Mouse (Mus musculus) liver, embryonic 15.5 days (tissue): Measurements from ENCODE around the gene Tesc. TPM values are rescaled to one million over a fixed set of nuclear protein-coding genes. Genes with fewer than 3 reads are reported as not detected.

ENCODE experiments used
- ATAC-seq: fragments of 200-750 bp; cut with Nextera tagmentation; 2 replicates; pipeline ENCODE4 v1.8.0; 2017; ENCODE audit warnings: moderate number of reproducible peaks, mild to moderate bottlenecking, moderate library complexity; ENCODE audit not compliant: insufficient read depth
- H3K27ac ChIP-seq: fragments of 300-500 bp; sonication (generic); replicated peaks from 2 replicates; pipeline ENCODE4 v1.5.1; 2015; ENCODE audit warnings: mild to moderate bottlenecking, inconsistent platforms
- H3K27me3 ChIP-seq: fragments of 300-500 bp; sonication (generic); 2 replicates; pipeline ENCODE4 v1.6.1; 2015; ENCODE audit warnings: mild to moderate bottlenecking, inconsistent platforms
- H3K36me3 ChIP-seq: fragments of 300-500 bp; sonication (generic); replicated peaks from 2 replicates; pipeline ENCODE4 v1.6.1; 2015; ENCODE audit warnings: moderate library complexity, mild to moderate bottlenecking, inconsistent platforms
- H3K4me1 ChIP-seq: fragments of 300-500 bp; sonication (generic); replicated peaks from 2 replicates; pipeline ENCODE4 v1.6.1; 2015; ENCODE audit warnings: inconsistent platforms
- H3K4me2 ChIP-seq: fragments of 300-500 bp; sonication (generic); 2 replicates; pipeline ENCODE4 v1.6.1; 2015; ENCODE audit warnings: moderate library complexity, mild to moderate bottlenecking, inconsistent platforms
- H3K4me3 ChIP-seq: fragments of 300-500 bp; sonication (generic); replicated peaks from 2 replicates; pipeline ENCODE4 v1.5.1; 2015; ENCODE audit warnings: mild to moderate bottlenecking, inconsistent platforms
- H3K9ac ChIP-seq: fragments of 300-500 bp; sonication (generic); 2 replicates; pipeline ENCODE4 v1.6.1; 2015; ENCODE audit warnings: moderate library complexity, mild to moderate bottlenecking, inconsistent platforms
- H3K9me3 ChIP-seq: fragments of 300-500 bp; sonication (generic); replicated peaks from 2 replicates; pipeline ENCODE4 v1.6.1; 2016; ENCODE audit warnings: inconsistent platforms
- WGBS: fragments of 180-500 bp; shearing (Covaris S2); methylation state at CpG from one replicate; pipeline ENCODE4 v1.1.7; 2015; ENCODE audit warnings: mixed read lengths; ENCODE audit not compliant: insufficient replicate concordance; 5-methylcytosine and 5-hydroxymethylcytosine counted together
- polyA plus RNA-seq: library from polyadenylated mRNA; unstranded; fragments of >200 nt; fragmentation: Nextera tagmentation; extraction: Ambion mirVana; gene quantifications from 2 replicates; pipeline ENCODE4 v1.2.1, GENCODE M21; 2015

The Tesc gene
- polyA plus RNA-seq, 1 experiment from 2014 or later: 1.6 TPM

- no peak for ATAC-seq
- H3K36me3 ChIP-seq: no peaks in the 10 kb centered on the region
- no peak overlapping the region for H3K9ac ChIP-seq
- no peak overlapping the region for H3K4me2 ChIP-seq
- H3K27ac ChIP-seq: no peak overlapping the region
- WGBS: 25% methylated on average over 12 of the region's 12 CpGs
- H3K27me3 ChIP-seq: peaks cover 3% of the 10 kb centered on the region
- no peak overlapping the region for H3K4me3 ChIP-seq
- no peaks in the 10 kb centered on the region for H3K4me1 ChIP-seq
- H3K9me3 ChIP-seq: no peaks in the 10 kb centered on the region
Measured at GRCm38 (mm10) chr5:118015028-118015427, 12.5 kb upstream of the Tesc start.

GRCm38 (mm10) chr5:118015669-118016068 lies 11.9 kb upstream of the Tesc start:
- H3K4me3 ChIP-seq: no peak overlapping the region
- no peaks in the 10 kb centered on the region for H3K9me3 ChIP-seq
- H3K27ac ChIP-seq: no peak overlapping the region
- no peak overlapping the region for H3K4me2 ChIP-seq
- H3K4me1 ChIP-seq: no peaks in the 10 kb centered on the region
- ATAC-seq: no peak
- peaks cover 3% of the 10 kb centered on the region for H3K27me3 ChIP-seq
- H3K36me3 ChIP-seq: no peaks in the 10 kb centered on the region
- H3K9ac ChIP-seq: no peak overlapping the region
- 72% methylated on average over 2 of the region's 2 CpGs for WGBS

- Histone ChIP-seq H3K4me1 (no peaks in the 10 kb centered on the region), H3K36me3 (no peaks in the 10 kb centered on the region), H3K4me3 (no peak overlapping the region), H3K27ac (no peak overlapping the region), H3K27me3 (peaks cover 3% of the 10 kb centered on the region), H3K4me2 (no peak overlapping the region), H3K9ac (no peak overlapping the region), H3K9me3 (no peaks in the 10 kb centered on the region)
- ATAC-seq: no peak
- WGBS: 50% methylated on average over 5 of the region's 5 CpGs
Measured at GRCm38 (mm10) chr5:118017527-118017926, 10.0 kb upstream of the Tesc start.

GRCm38 (mm10) chr5:118019905-118020304 lies 7.6 kb upstream of the Tesc start:
- H3K9me3 ChIP-seq: no peaks in the 10 kb centered on the region
- no peak overlapping the region for H3K9ac ChIP-seq
- no peak overlapping the region for H3K4me3 ChIP-seq
- H3K27me3 ChIP-seq: peaks cover 5% of the 10 kb centered on the region
- no peaks in the 10 kb centered on the region for H3K36me3 ChIP-seq
- H3K4me2 ChIP-seq: no peak overlapping the region
- WGBS: 52% methylated on average over 11 of the region's 11 CpGs
- no peaks in the 10 kb centered on the region for H3K4me1 ChIP-seq
- no peak for ATAC-seq
- no peak overlapping the region for H3K27ac ChIP-seq

GRCm38 (mm10) chr5:118023053-118023452 lies 4.5 kb upstream of the Tesc start:
- no peak overlapping the region for H3K27ac ChIP-seq
- ATAC-seq: no peak
- H3K9ac ChIP-seq: no peak overlapping the region
- no peak overlapping the region for H3K4me2 ChIP-seq
- WGBS: 51% methylated on average over 3 of the region's 3 CpGs
- no peaks in the 10 kb centered on the region for H3K36me3 ChIP-seq
- H3K27me3 ChIP-seq: peaks cover 32% of the 10 kb centered on the region
- H3K4me1 ChIP-seq: peaks cover 5% of the 10 kb centered on the region; the same call in 1 of the 2 replicates
- H3K4me3 ChIP-seq: no peak overlapping the region
- no peaks in the 10 kb centered on the region for H3K9me3 ChIP-seq

- WGBS: 6% methylated on average over 12 of the region's 12 CpGs
- H3K9me3 ChIP-seq: no peaks in the 10 kb centered on the region
- H3K36me3 ChIP-seq: no peaks in the 10 kb centered on the region
- no peak overlapping the region for H3K4me3 ChIP-seq
- no peak overlapping the region for H3K9ac ChIP-seq
- peaks cover 13% of the 10 kb centered on the region; the same call in 1 of the 2 replicates for H3K4me1 ChIP-seq
- H3K4me2 ChIP-seq: no peak overlapping the region
- peaks cover 60% of the 10 kb centered on the region for H3K27me3 ChIP-seq
- no peak overlapping the region for H3K27ac ChIP-seq
- ATAC-seq: no peak
Measured at GRCm38 (mm10) chr5:118025880-118026279, 1.7 kb upstream of the Tesc start.

GRCm38 (mm10) chr5:118026343-118026742 lies 1.2 kb upstream of the Tesc start:
- Histone ChIP-seq H3K9ac (no peak overlapping the region), H3K4me3 (no peak overlapping the region), H3K9me3 (no peaks in the 10 kb centered on the region), H3K4me2 (no peak overlapping the region), H3K4me1 (peaks cover 13% of the 10 kb centered on the region; the same call in 1 of the 2 replicates), H3K36me3 (no peaks in the 10 kb centered on the region), H3K27ac (no peak overlapping the region), H3K27me3 (peaks cover 65% of the 10 kb centered on the region)
- ATAC-seq: no peak
- 4% methylated on average over 13 of the region's 13 CpGs for WGBS

- Histone ChIP-seq H3K4me3 (peak overlapping the region; percentile 53), H3K9me3 (no peaks in the 10 kb centered on the region), H3K27me3 (peaks cover 69% of the 10 kb centered on the region), H3K27ac (no peak overlapping the region), H3K9ac (no peak overlapping the region), H3K4me2 (peak overlapping the region; percentile 70), H3K36me3 (no peaks in the 10 kb centered on the region), H3K4me1 (peaks cover 13% of the 10 kb centered on the region; the same call in 1 of the 2 replicates)
- WGBS: 4% methylated on average over 39 of the region's 39 CpGs
- no peak for ATAC-seq
Measured at GRCm38 (mm10) chr5:118027101-118027697, 344 bp upstream of the Tesc start.

- Histone ChIP-seq H3K9ac (no peak overlapping the region), H3K27ac (no peak overlapping the region), H3K36me3 (no peaks in the 10 kb centered on the region), H3K9me3 (no peaks in the 10 kb centered on the region), H3K4me1 (peaks cover 13% of the 10 kb centered on the region; the same call in 1 of the 2 replicates), H3K4me3 (peak overlapping the region; percentile 53), H3K27me3 (peaks cover 69% of the 10 kb centered on the region), H3K4me2 (peak overlapping the region; percentile 70)
- ATAC-seq: 0 out of 2 replicates have a peak, but pooled peaks have one; percentile 31
- 2% methylated on average over 73 of the region's 79 CpGs for WGBS
Measured at GRCm38 (mm10) chr5:118028191-118029034, 870 bp downstream of the Tesc start.

GRCm38 (mm10) chr5:118029035-118029408 lies 1.5 kb downstream of the Tesc start:
- Histone ChIP-seq H3K4me1 (peaks cover 13% of the 10 kb centered on the region; the same call in 1 of the 2 replicates), H3K36me3 (no peaks in the 10 kb centered on the region), H3K27me3 (peaks cover 69% of the 10 kb centered on the region), H3K27ac (no peak overlapping the region), H3K4me2 (peak overlapping the region; percentile 70), H3K9me3 (no peaks in the 10 kb centered on the region), H3K4me3 (peak overlapping the region; percentile 53), H3K9ac (no peak overlapping the region)
- 3% methylated on average over 12 of the region's 12 CpGs for WGBS
- 0 out of 2 replicates have a peak, but pooled peaks have one; percentile 18 for ATAC-seq

GRCm38 (mm10) chr5:118029420-118029819 lies 1.9 kb downstream of the Tesc start:
- ATAC-seq: no peak
- peaks cover 13% of the 10 kb centered on the region; the same call in 1 of the 2 replicates for H3K4me1 ChIP-seq
- peak overlapping the region; percentile 53 for H3K4me3 ChIP-seq
- H3K9me3 ChIP-seq: no peaks in the 10 kb centered on the region
- 2% methylated on average over 10 of the region's 10 CpGs for WGBS
- peaks cover 68% of the 10 kb centered on the region for H3K27me3 ChIP-seq
- peak overlapping the region; percentile 70 for H3K4me2 ChIP-seq
- no peak overlapping the region for H3K27ac ChIP-seq
- H3K36me3 ChIP-seq: no peaks in the 10 kb centered on the region
- no peak overlapping the region for H3K9ac ChIP-seq
